Mouse (Mus musculus): ENCODE data around the gene Spata21.

- no peak for TF ChIP-seq TAL1 (IDR thresholded peaks at IDR 0.05; ENCODE audit: low read length)
- TF ChIP-seq GATA1 (IDR thresholded peaks at IDR 0.05; ENCODE audit: low read length), result no peak
Observed at GRCm38 (mm10) chr4:141048810-141049475, 39.2 kb upstream of the Spata21 start.

All from erythroblast, embryonic 14.5 days (primary cell).